Mouse (Mus musculus) heart, adult 2 months (tissue): ENCODE results near the gene Isoc2b. TPM values are rescaled to one million over a fixed set of nuclear protein-coding genes. Genes with fewer than 3 reads are reported as not detected.
"Not testable (repeated sequence)": the region's sequence is repeated elsewhere in the genome, so short reads cannot be mapped to it uniquely, and the experiment has no call there.

Experiments used
- DNase-seq, 2 experiments: peaks; one replicate each; pipeline ENCODE4 v3.0.0; 2021
- H3K27ac ChIP-seq: fragments of 200-600 bp; 2 replicates; pipeline ENCODE4 v1.8.1; 2022
- H3K27me3 ChIP-seq: fragments of 200-500 bp; 2 replicates; pipeline ENCODE4 v1.6.1; 2012; ENCODE audit warnings: mild to moderate bottlenecking, low read length, inconsistent platforms, mixed read lengths; ENCODE audit not compliant: control insufficient read depth, insufficient read depth
- H3K36me3 ChIP-seq: fragments of 200-500 bp; 2 replicates; pipeline ENCODE4 v1.6.1; 2012; ENCODE audit warnings: low read length, inconsistent platforms; ENCODE audit not compliant: control insufficient read depth, insufficient read depth
- H3K4me1 ChIP-seq: fragments of 200-500 bp; 2 replicates; pipeline ENCODE4 v1.6.1; 2011; ENCODE audit warnings: low read length; ENCODE audit not compliant: control insufficient read depth, insufficient read depth
- H3K4me3 ChIP-seq: fragments of 200-600 bp; 2 replicates; pipeline ENCODE4 v1.8.1; 2022
- H3K79me2 ChIP-seq: fragments of 200-500 bp; replicated peaks from 2 replicates; pipeline ENCODE4 v1.6.1; 2012; ENCODE audit warnings: mild to moderate bottlenecking, inconsistent platforms, low read length, moderate library complexity, mixed read lengths; ENCODE audit not compliant: control insufficient read depth, insufficient read depth
- H3K9ac ChIP-seq: fragments of 200-500 bp; 2 replicates; pipeline ENCODE4 v1.6.1; 2012; ENCODE audit warnings: low read depth, mild to moderate bottlenecking, control low read depth, inconsistent platforms, low read length, mixed read lengths
- CTCF ChIP-seq: fragments of 200-600 bp; IDR thresholded peaks from 2 replicates; pipeline ENCODE4 v1.8.1; 2022; ENCODE audit warnings: antibody characterized with exemption, mild to moderate bottlenecking, moderate library complexity
- EP300 ChIP-seq: fragments of 200-500 bp; IDR thresholded peaks from 2 replicates; pipeline ENCODE4 v1.6.1; 2011; ENCODE audit warnings: low read depth, low read length, control low read depth; ENCODE audit not compliant: insufficient read depth
- POLR2A ChIP-seq: fragments of 200-500 bp; IDR thresholded peaks from 2 replicates; pipeline ENCODE4 v1.6.1; 2011; ENCODE audit warnings: mild to moderate bottlenecking, low read depth, low read length, control low read depth; ENCODE audit not compliant: insufficient read depth
- WGBS: fragments of 180-500 bp; shearing (Covaris S2); methylation state at CpG from one replicate; pipeline ENCODE4 v1.1.7; 2018; 5-methylcytosine and 5-hydroxymethylcytosine counted together
- intact Hi-C: fragments of 180-260 bp; cut with DNase I; formaldehyde crosslinking; loops from one replicate; pipeline ENCODE4 v1.15.1; 2025
- polyA plus RNA-seq: library from polyadenylated mRNA; depleted of rRNA; stranded (reverse); fragments of >200 nt; gene quantifications from 2 replicates; pipeline ENCODE4 v1.2.3, GENCODE M21; 2012
- total RNA-seq, 2 experiments: library from RNA; stranded (reverse); gene quantifications; 2 replicates each; pipeline ENCODE4 v1.2.3; 2021

Gene Isoc2b
- total and polyA plus RNA-seq, 3 experiments: 3.5 to 10.3 (median 3.8) TPM

DNA sequence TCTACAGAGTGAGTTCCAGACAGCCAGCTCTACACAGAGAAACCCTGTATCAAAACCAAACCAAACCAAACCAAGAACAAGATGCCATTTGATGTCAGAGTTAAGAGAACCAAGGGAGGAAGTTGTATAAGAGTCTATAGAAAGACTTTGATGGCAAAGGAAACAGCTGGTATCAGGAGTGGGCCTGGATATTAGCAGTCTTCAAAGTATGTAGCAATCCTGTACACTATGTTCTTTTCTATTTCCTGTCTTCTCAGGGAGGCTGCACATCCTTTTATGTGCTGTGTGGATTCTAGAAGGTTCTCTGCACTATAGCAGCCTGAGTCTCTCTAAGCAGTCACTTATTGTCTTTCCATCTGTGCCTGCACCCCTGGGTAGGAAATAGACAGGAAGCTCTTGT lies 53.5 kb downstream of the Isoc2b start:
- Histone ChIP-seq H3K4me3 (no peak overlapping the region), H3K79me2 (no peaks in the 10 kb centered on the region), H3K36me3 (peaks cover 4% of the 10 kb centered on the region), H3K27me3 (no peaks in the 10 kb centered on the region), H3K9ac (no peak overlapping the region), H3K4me1 (peaks cover 2% of the 10 kb centered on the region), H3K27ac (no peak overlapping the region)
- intact Hi-C loops: no loop called here
- TF ChIP-seq POLR2A: no peak
- no peak for TF ChIP-seq EP300
- no peak for TF ChIP-seq CTCF
- DNase-seq: no peak

DNA sequence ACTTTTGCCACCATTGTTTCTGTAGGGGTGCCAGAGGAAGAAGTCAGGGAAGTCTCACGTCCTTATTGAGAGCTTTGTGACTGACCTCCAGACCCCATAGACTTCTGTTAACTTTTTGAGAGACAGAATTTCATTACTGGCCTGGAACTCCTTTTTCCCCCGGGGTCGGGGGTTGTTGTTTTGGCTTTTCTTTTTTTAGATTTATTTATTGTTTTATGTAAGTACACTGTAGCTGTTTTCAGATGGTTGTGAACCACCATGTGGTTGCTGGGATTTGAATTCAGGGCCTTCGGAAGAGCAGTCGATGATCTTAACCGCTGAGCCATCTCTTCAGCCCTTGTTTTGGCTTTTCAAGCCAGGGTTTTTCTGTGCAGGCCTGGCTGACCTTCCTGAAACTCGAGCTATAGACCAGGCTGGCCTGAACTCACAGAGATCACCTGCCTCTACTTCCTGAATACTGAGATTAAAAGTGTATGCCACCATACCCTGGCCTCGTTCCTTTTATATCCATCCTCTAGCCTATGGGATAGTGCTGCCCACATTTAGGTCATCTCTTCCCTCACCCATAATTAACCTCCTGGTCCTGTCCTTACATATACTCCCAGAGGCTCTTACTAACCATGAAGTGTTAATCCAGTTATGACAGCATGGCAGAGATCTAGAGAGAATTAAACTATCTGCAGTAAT lies 56.8 kb downstream of the Isoc2b start:
- DNase-seq: peak in 1 of 2 experiments; percentile 30
- Histone ChIP-seq H3K27me3 (no peaks in the 10 kb centered on the region), H3K27ac (peak overlapping the region; percentile 98), H3K4me1 (peaks cover 5% of the 10 kb centered on the region), H3K4me3 (peak overlapping the region; percentile 95), H3K79me2 (no peaks in the 10 kb centered on the region), H3K36me3 (peaks cover 19% of the 10 kb centered on the region), H3K9ac (peak overlapping the region; percentile 58)
- WGBS: 16% methylated on average over 8 of the region's 8 CpGs
- intact Hi-C loops: loop anchor here (1.0 to 5.0 kb wide), 5 partner anchors 54 to 202 kb away; partner anchors contain the start of genes Fiz1, Gm44973, Hspbp1 and Zfp524
- TF ChIP-seq POLR2A (no peak), CTCF (no peak), EP300 (no peak)

- 0 out of 2 replicates have a peak, but pooled peaks have one; percentile 5 for TF ChIP-seq EP300
- TF ChIP-seq POLR2A: peak; percentile 85
- TF ChIP-seq CTCF: peak; percentile 45
- H3K79me2 ChIP-seq: no peaks in the 10 kb centered on the region
- H3K4me1 ChIP-seq: peaks cover 5% of the 10 kb centered on the region
- peak within 1 kb of the TSS; percentile 98 for H3K27ac ChIP-seq
- peak within 1 kb of the TSS; percentile 86 for H3K9ac ChIP-seq
- WGBS: under 1% methylated on average over 62 of the region's 62 CpGs
- H3K4me3 ChIP-seq: peak within 1 kb of the TSS; percentile 95
- H3K27me3 ChIP-seq: no peaks in the 10 kb centered on the region
- intact Hi-C loops: loop anchor here (1.0 to 5.0 kb wide), 6 partner anchors 20 to 202 kb away; partner anchors contain the start of genes Fiz1, Gm44973, Hspbp1 and Rpl28
- peaks cover 20% of the 10 kb centered on the region for H3K36me3 ChIP-seq
- peak; percentile 97 to 99 for DNase-seq
Measured at GRCm38 (mm10) chr7:4812303-4813104, 57.6 kb downstream of the Isoc2b start, which contains the start of gene Ube2s. Ube2s (minus strand) TSS chr7:4812590.

DNA sequence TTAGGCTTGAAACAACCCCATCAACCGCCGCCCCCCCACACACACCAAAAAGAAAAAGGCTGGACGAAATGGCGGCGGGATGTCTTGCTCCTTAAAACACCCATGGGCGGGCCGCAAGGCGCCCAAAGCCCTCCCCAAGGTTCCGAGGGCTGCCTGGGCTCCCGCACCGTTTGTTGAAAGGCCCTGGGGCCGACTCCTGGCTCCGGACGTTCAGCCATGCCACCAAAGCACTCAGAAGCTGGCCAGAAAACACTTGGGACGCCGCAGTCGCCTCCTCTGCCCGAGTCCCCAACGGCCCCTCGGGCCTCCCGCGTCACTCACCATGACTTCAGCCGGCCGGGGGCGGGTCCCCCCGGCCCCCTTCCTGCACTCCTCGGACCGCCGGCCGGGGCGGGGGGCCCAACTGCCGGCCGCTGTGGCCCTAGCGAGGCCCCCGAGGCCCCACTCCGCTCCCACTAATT lies 58.2 kb downstream of the Isoc2b start:
- Histone ChIP-seq H3K36me3 (peaks cover 26% of the 10 kb centered on the region), H3K79me2 (no peaks in the 10 kb centered on the region), H3K4me3 (peak overlapping the region; percentile 95), H3K27me3 (no peaks in the 10 kb centered on the region), H3K27ac (peak overlapping the region; percentile 98), H3K9ac (peak overlapping the region; percentile 86), H3K4me1 (peaks cover 5% of the 10 kb centered on the region)
- intact Hi-C loops: loop anchor here (1.0 to 5.0 kb wide), 5 partner anchors 20 to 203 kb away; partner anchors contain the start of genes Fiz1, Gm44973, Hspbp1 and Rpl28
- TF ChIP-seq CTCF (no peak), EP300 (no peak), POLR2A (no peak)
- DNase-seq: no peak
- under 1% methylated on average over 22 of the region's 36 CpGs for WGBS

DNA sequence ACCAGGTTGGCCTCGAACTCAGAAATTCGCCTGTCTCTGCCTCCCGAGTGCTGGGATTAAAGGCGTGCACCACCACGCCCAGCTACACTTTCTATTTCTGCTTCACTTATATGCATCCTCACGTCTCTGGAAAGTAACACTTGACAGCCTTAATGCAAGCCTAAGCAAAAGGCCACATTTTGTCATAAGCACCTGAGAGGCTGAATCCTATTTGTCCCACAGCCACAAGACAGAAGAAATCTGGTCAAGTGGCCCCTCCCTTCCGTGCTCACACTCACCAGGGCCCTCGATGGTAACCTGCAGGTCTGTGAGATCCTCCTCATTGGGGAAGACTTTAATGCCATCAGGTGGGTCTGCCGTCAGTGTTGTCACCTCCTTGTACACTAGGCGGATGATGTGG lies 58.9 kb downstream of the Isoc2b start:
- intact Hi-C loops: loop anchor here (5.0 kb wide), 3 partner anchors 56 to 131 kb away; partner anchors contain the start of gene Hspbp1
- peaks cover 29% of the 10 kb centered on the region for H3K36me3 ChIP-seq
- WGBS: 32% methylated on average over 10 of the region's 10 CpGs
- H3K27me3 ChIP-seq, H3K79me2 ChIP-seq, DNase-seq, H3K4me1 ChIP-seq: not testable (repeated sequence)
- peak overlapping the region; percentile 95 for H3K4me3 ChIP-seq
- peak overlapping the region; percentile 98; the same call in 1 of the 2 replicates for H3K27ac ChIP-seq
- H3K9ac ChIP-seq: peak overlapping the region; percentile 86
